Mouse (Mus musculus) testis, postnatal 10 days (tissue): ENCODE data around the gene Dpf3.
A peak's percentile ranks its signal among the peaks of the same experiment; 100 is the strongest.

Experiments used
- DNase-seq: peaks from one replicate; pipeline ENCODE4 v3.0.0; 2021; ENCODE audit warnings: low spot score

Dpf3 gene

GRCm38 (mm10) chr12:83286496-83287492 is 200.7 kb downstream of the Dpf3 start:
- no peak for DNase-seq

GRCm38 (mm10) chr12:83283591-83284320 is 203.8 kb downstream of the Dpf3 start:
- no peak for DNase-seq

- DNase-seq: no peak
These were observed 209.7 kb downstream of the Dpf3 start for GRCm38 (mm10) chr12:83277537-83278441.

GRCm38 (mm10) chr12:83271215-83271614 is 216.3 kb downstream of the Dpf3 start:
- no peak for DNase-seq

- peak; percentile 65 for DNase-seq
These were observed 219.0 kb downstream of the Dpf3 start for GRCm38 (mm10) chr12:83268504-83268922.

GRCm38 (mm10) chr12:83260540-83260939 is 227.0 kb downstream of the Dpf3 start:
- DNase-seq: no peak

GRCm38 (mm10) chr12:83254399-83254798 is 233.1 kb downstream of the Dpf3 start:
- no peak for DNase-seq

- DNase-seq: no peak
These were observed 238.4 kb downstream of the Dpf3 start for GRCm38 (mm10) chr12:83249066-83249465.

- no peak for DNase-seq
These were observed 238.9 kb downstream of the Dpf3 start for GRCm38 (mm10) chr12:83248636-83249035.

- no peak for DNase-seq
These were observed 239.8 kb downstream of the Dpf3 start for GRCm38 (mm10) chr12:83247669-83248068.

GRCm38 (mm10) chr12:83241022-83241421 is 246.5 kb downstream of the Dpf3 start:
- DNase-seq: no peak

GRCm38 (mm10) chr12:83240571-83240970 is 246.9 kb downstream of the Dpf3 start:
- no peak for DNase-seq

GRCm38 (mm10) chr12:83235781-83236180 is 251.7 kb downstream of the Dpf3 start:
- no peak for DNase-seq

- DNase-seq: no peak
These were observed 252.5 kb downstream of the Dpf3 start for GRCm38 (mm10) chr12:83234981-83235380.

- no peak for DNase-seq
These were observed 253.9 kb downstream of the Dpf3 start for GRCm38 (mm10) chr12:83233651-83234050.

- DNase-seq: no peak
These were observed 254.6 kb downstream of the Dpf3 start for GRCm38 (mm10) chr12:83232916-83233315.

- no peak for DNase-seq
These were observed 256.3 kb downstream of the Dpf3 start for GRCm38 (mm10) chr12:83231258-83231657.

GRCm38 (mm10) chr12:83229683-83230082 is 257.8 kb downstream of the Dpf3 start:
- no peak for DNase-seq

- no peak for DNase-seq
These were observed 260.5 kb downstream of the Dpf3 start for GRCm38 (mm10) chr12:83227014-83227413.

GRCm38 (mm10) chr12:83220964-83221363 is 266.6 kb downstream of the Dpf3 start:
- DNase-seq: no peak

GRCm38 (mm10) chr12:83213879-83214341 is 273.6 kb downstream of the Dpf3 start:
- no peak for DNase-seq

GRCm38 (mm10) chr12:83211976-83212375 is 275.5 kb downstream of the Dpf3 start:
- no peak for DNase-seq
